ENCODE assay signal across 11 mouse cellular contexts in the genomic region with DNA sequence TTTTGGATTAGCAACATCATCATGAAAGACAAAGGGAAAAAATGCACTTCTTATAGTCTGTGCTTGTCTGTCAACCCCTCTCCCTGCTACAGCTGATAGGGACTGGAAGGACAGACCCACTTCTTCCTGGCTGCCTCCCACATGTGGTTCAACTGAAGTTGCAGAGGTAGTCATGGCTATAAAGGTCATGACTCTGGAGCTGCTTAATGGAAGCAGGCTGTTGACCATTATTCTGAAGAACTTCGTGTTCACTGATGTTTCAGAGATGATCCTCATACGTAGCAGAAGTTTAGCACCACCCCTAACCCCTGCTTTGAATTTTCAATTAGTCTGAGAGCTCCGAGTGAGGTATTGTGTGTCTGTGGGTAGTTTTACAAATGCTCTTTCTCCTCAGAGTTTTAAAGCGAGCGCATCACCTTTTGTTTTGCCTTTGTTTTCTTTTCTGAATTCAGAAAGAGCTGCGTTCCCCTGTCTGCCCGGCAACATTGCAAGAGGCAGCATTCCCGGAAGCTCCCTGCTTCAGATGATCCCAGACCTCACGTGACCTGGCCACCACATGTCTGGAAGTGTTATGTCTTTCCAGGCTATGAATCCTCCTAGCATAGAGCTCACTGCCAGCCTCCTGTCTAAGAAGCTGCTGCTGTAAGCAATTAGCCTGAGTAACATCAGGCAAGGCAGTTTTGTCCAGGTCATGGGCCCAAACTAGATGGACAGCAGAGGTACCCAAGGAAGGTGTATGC. TPM values are rescaled to one million over a fixed set of nuclear protein-coding genes. Genes with fewer than 3 reads are reported as not detected.
A peak's percentile ranks its signal among the peaks of the same experiment; 100 is the strongest.
DNase-seq lines count a peak whose midpoint lies in the region; ATAC-seq and TF ChIP-seq lines count a peak whose summit lies in the region.
"Had no signal": no experiment of that assay in that cellular context is flagged by ENCODE, and none has a peak within 500 bp of the region (broad histone marks: within the 10 kb centered on the region; RNA-seq: fewer than 3 reads in every experiment).

No protein-coding gene starts in this region.

- H3K27ac ChIP-seq in kidney, postnatal 0 days, result no peak overlapping the region
- H3K27ac ChIP-seq in midbrain, embryonic 13.5 days, result no peak overlapping the region
- no peak overlapping the region for H3K27ac ChIP-seq in intestine, embryonic 16.5 days (ENCODE audit: low read length)
- H3K27ac ChIP-seq: stomach, postnatal 0 days had no signal

- H3K4me2 ChIP-seq in kidney, postnatal 0 days (ENCODE audit: low read length), result no peak overlapping the region
- H3K4me2 ChIP-seq in midbrain, embryonic 13.5 days (replicated peaks), result peak overlapping the region; percentile 27
- no peak overlapping the region for H3K4me2 ChIP-seq in intestine, embryonic 16.5 days (ENCODE audit: low read depth, low read length)

- no peak for ATAC-seq in kidney, postnatal 0 days (replicated peaks; ENCODE audit: low FRiP score, low read depth)
- ATAC-seq in midbrain, embryonic 13.5 days, result no peak
- no peak for ATAC-seq in intestine, embryonic 16.5 days
- ATAC-seq: liver, postnatal 0 days had no signal

- H3K4me3 ChIP-seq in kidney, postnatal 0 days (replicated peaks; ENCODE audit: low read depth, low read length), result no peak overlapping the region
- H3K4me3 ChIP-seq in midbrain, embryonic 13.5 days (replicated peaks), result no peak overlapping the region
- H3K4me3 ChIP-seq in intestine, embryonic 16.5 days (ENCODE audit: low read length), result no peak overlapping the region

- H3K9ac ChIP-seq in kidney, postnatal 0 days (ENCODE audit: low read depth, low read length), result no peak overlapping the region
- no peak overlapping the region for H3K9ac ChIP-seq in midbrain, embryonic 13.5 days (replicated peaks)
- no peak overlapping the region for H3K9ac ChIP-seq in intestine, embryonic 16.5 days (ENCODE audit: low read depth, low read length)
- H3K9ac ChIP-seq: liver, postnatal 0 days had no signal

- TF ChIP-seq CTCF in kidney, postnatal 0 days (IDR thresholded peaks at IDR 0.05; ENCODE audit: low read depth), result no peak
- TF ChIP-seq CTCF in brain, embryonic 14.5 days (IDR thresholded peaks at IDR 0.05; ENCODE audit: borderline replicate concordance, extremely low read depth, insufficient read depth, insufficient read length), result no peak

- no peak for TF ChIP-seq POLR2A in brain, embryonic 14.5 days (IDR thresholded peaks at IDR 0.05; ENCODE audit: borderline replicate concordance, extremely low read depth, insufficient read depth, insufficient read length, poor library complexity, severe bottlenecking)

- peak; percentile 33 for DNase-seq in kidney, postnatal 0 days (ENCODE audit: low spot score)
- no peak for DNase-seq in kidney, adult 8-10 months
- peak; percentile 36 for DNase-seq in brain, embryonic 14.5 days (ENCODE audit: low read depth)
- peak; percentile 25 for DNase-seq in gastrocnemius, postnatal 25 days
- no peak for DNase-seq in left cerebral cortex, adult 11 months (ENCODE audit: low spot score)
- no peak for DNase-seq in c-Kit-positive CD71-positive TER-119-positive erythroid progenitor cells, embryonic 14.5 days (ENCODE audit: low spot score)
- DNase-seq: adrenal gland, postnatal 25 days; liver, postnatal 0 days had no signal

- no peaks in the 10 kb centered on the region for H3K27me3 ChIP-seq in kidney, postnatal 0 days (ENCODE audit: insufficient read depth, low read length)
- H3K27me3 ChIP-seq in midbrain, embryonic 13.5 days, result 0 out of 2 replicates have a peak, but pooled peaks cover 3% of the 10 kb centered on the region
- H3K27me3 ChIP-seq in intestine, embryonic 16.5 days (replicated peaks; ENCODE audit: control insufficient read depth, insufficient read depth, low read length), result no peaks in the 10 kb centered on the region

- H3K9me3 ChIP-seq in kidney, postnatal 0 days (replicated peaks; ENCODE audit: low read length), result no peaks in the 10 kb centered on the region
- H3K9me3 ChIP-seq in midbrain, embryonic 13.5 days, result no peaks in the 10 kb centered on the region
- no peaks in the 10 kb centered on the region for H3K9me3 ChIP-seq in intestine, embryonic 16.5 days (ENCODE audit: control insufficient read depth, low read length)

- H3K4me1 ChIP-seq in kidney, postnatal 0 days (replicated peaks; ENCODE audit: insufficient read depth, low read length), result no peaks in the 10 kb centered on the region
- peaks cover 22% of the 10 kb centered on the region for H3K4me1 ChIP-seq in midbrain, embryonic 13.5 days (replicated peaks)
- no peaks in the 10 kb centered on the region for H3K4me1 ChIP-seq in intestine, embryonic 16.5 days (ENCODE audit: control insufficient read depth, insufficient read depth, low read length)

- H3K36me3 ChIP-seq in kidney, postnatal 0 days (ENCODE audit: insufficient read depth, low read length), result no peaks in the 10 kb centered on the region
- no peaks in the 10 kb centered on the region for H3K36me3 ChIP-seq in midbrain, embryonic 13.5 days
- H3K36me3 ChIP-seq in intestine, embryonic 16.5 days (ENCODE audit: control insufficient read depth, insufficient read depth, low read length), result no peaks in the 10 kb centered on the region

- WGBS in kidney, postnatal 0 days, result 40% methylated on average over 9 of the region's 9 CpGs
- 32% methylated on average over 9 of the region's 9 CpGs for WGBS in midbrain, embryonic 13.5 days
- 58% methylated on average over 9 of the region's 9 CpGs for WGBS in intestine, embryonic 16.5 days

RNA-seq across cellular contexts. Expression of gene Rab3gap2, which starts 20.2 kb away (rescaled TPM):
- 15.0 and 16.7 TPM in 2 replicates for polyA plus RNA-seq in kidney, postnatal 0 days (2015; fragmentation: Nextera tagmentation; extraction: Ambion mirVana)
- 43.4 and 44.9 TPM in 2 replicates for polyA plus RNA-seq in brain, embryonic 14.5 days (2012; rRNA removed)
- total RNA-seq in gastrocnemius, postnatal 25 days (2021), result 10 to 100 TPM; 15.8 to 16.3 TPM
- polyA plus RNA-seq in midbrain, embryonic 13.5 days (2015; fragmentation: Nextera tagmentation; extraction: Ambion mirVana), result 23.6 and 24.6 TPM in 2 replicates
- polyA plus RNA-seq in intestine, embryonic 16.5 days (2015; fragmentation: Nextera tagmentation; extraction: Ambion mirVana), result 25.4 and 27.3 TPM in 2 replicates

Comparison
In these comparisons a context has a peak if more than half of its experiments do, and no peak if none do; other contexts are left out.
1. DNase-seq: peak in kidney, postnatal 0 days (single experiment), brain, embryonic 14.5 days (single experiment) and gastrocnemius, postnatal 25 days (single experiment); none in kidney, adult 8-10 months (0 of 2), left cerebral cortex, adult 11 months (single experiment) and c-Kit-positive CD71-positive TER-119-positive erythroid progenitor cells, embryonic 14.5 days (single experiment).